Mouse (Mus musculus) liver, adult 2 months (tissue): Measurements from ENCODE around the gene Grifin. TPM values are rescaled to one million over a fixed set of nuclear protein-coding genes. Genes with fewer than 3 reads are reported as not detected.

Experiments used
- DNase-seq: peaks from one replicate; pipeline ENCODE4 v3.0.0-alpha.2; 2011; ENCODE audit warnings: low read depth, low spot score; ENCODE audit errors: extremely low read depth
- H3K27ac ChIP-seq: fragments of 200-500 bp; replicated peaks from 2 replicates; pipeline ENCODE4 v1.5.1; 2012; ENCODE audit warnings: low read depth, mild to moderate bottlenecking, control low read depth, inconsistent platforms, low read length; ENCODE audit not compliant: insufficient read depth
- H3K27me3 ChIP-seq: fragments of 200-500 bp; 2 replicates; pipeline ENCODE4 v1.6.1; 2012; ENCODE audit warnings: mild to moderate bottlenecking, moderate library complexity, low read length, inconsistent platforms; ENCODE audit not compliant: control insufficient read depth, insufficient read depth
- H3K36me3 ChIP-seq: fragments of 200-500 bp; 2 replicates; pipeline ENCODE4 v1.6.1; 2012; ENCODE audit warnings: low read length, inconsistent platforms; ENCODE audit not compliant: control insufficient read depth, insufficient read depth
- H3K4me1 ChIP-seq: fragments of 200-500 bp; 2 replicates; pipeline ENCODE4 v1.6.1; 2011; ENCODE audit warnings: low read length; ENCODE audit not compliant: control insufficient read depth, insufficient read depth
- H3K4me3 ChIP-seq: fragments of 200-500 bp; 2 replicates; pipeline ENCODE4 v1.5.1; 2011; ENCODE audit warnings: low read depth, mild to moderate bottlenecking, control low read depth, low read length, moderate library complexity; ENCODE audit not compliant: insufficient read depth
- H3K79me2 ChIP-seq: fragments of 200-500 bp; 2 replicates; pipeline ENCODE4 v1.6.1; 2012; ENCODE audit warnings: inconsistent platforms, mild to moderate bottlenecking, low read length, moderate library complexity; ENCODE audit not compliant: control insufficient read depth, insufficient read depth
- H3K9ac ChIP-seq: fragments of 200-500 bp; 2 replicates; pipeline ENCODE4 v1.6.1; 2012; ENCODE audit warnings: low read depth, mild to moderate bottlenecking, control low read depth, inconsistent platforms, low read length
- CTCF ChIP-seq: fragments of 200-500 bp; IDR thresholded peaks from 2 replicates; pipeline ENCODE4 v1.5.1; 2011; ENCODE audit warnings: low read depth, low read length, control low read depth
- POLR2A ChIP-seq: fragments of 200-500 bp; IDR thresholded peaks from 2 replicates; pipeline ENCODE4 v1.6.1; 2011; ENCODE audit warnings: low read length, control low read depth; ENCODE audit not compliant: insufficient read depth; ENCODE audit errors: extremely low read depth
- WGBS: fragments of 180-500 bp; shearing (Covaris S2); methylation state at CpG from one replicate; pipeline ENCODE4 v1.1.7; 2018; 5-methylcytosine and 5-hydroxymethylcytosine counted together
- polyA plus RNA-seq: library from polyadenylated mRNA; depleted of rRNA; stranded (reverse); fragments of >200 nt; gene quantifications from 2 replicates; pipeline ENCODE4 v1.2.3, GENCODE M21; 2012; rRNA removed
- total RNA-seq: library from RNA; depleted of rRNA; stranded (reverse); fragments of >200 nt; gene quantifications from 2 replicates; pipeline ENCODE4 v1.2.3, GENCODE M21; 2014; rRNA removed

Gene Grifin
- total and polyA plus RNA-seq, 2 experiments: not detected

DNA sequence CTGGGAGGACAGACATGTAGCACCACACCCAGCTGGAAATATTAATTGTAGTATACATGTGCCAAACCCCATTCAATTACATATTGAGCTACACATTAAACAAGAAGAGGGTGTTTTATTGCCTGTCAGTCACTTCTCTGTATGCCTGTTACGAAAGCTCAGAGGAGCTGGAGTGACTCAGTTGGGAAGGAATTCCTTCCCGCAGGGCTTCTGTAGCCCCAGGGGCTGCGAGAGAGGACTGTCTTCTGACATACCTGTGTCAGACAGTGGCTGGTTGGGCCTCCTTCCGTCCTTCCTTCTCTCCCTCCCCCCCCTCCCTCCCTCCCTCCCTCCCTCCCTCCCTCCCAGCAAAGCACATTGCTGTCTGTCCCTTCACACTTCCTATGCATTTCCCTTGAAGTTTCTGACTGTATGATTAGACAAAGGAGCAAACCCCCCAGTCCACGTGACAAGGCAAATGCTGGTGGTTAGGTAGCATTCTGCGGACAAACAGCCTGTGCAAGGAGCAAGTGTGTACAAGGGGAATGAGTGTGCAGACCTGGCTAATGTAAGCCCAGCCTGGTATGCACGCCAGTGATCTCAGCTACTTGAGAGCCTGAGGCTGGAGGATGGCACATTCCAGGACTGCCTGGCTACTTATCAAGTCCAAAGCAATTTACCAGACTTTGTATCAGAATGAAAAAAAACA is 49.9 kb downstream of the Grifin start:
- TF ChIP-seq POLR2A (no peak), CTCF (no peak)
- 77% methylated on average over 7 of the region's 7 CpGs for WGBS
- Histone ChIP-seq H3K4me3 (no peak overlapping the region), H3K27ac (no peak overlapping the region), H3K36me3 (no peaks in the 10 kb centered on the region), H3K79me2 (no peaks in the 10 kb centered on the region), H3K9ac (no peak overlapping the region), H3K27me3 (no peaks in the 10 kb centered on the region), H3K4me1 (no peaks in the 10 kb centered on the region)
- DNase-seq: no peak

GRCm38 (mm10) chr5:140513921-140514320 is 51.0 kb downstream of the Grifin start:
- no peaks in the 10 kb centered on the region for H3K4me1 ChIP-seq
- H3K79me2 ChIP-seq: no peaks in the 10 kb centered on the region
- TF ChIP-seq CTCF: no peak
- no peak for TF ChIP-seq POLR2A
- H3K4me3 ChIP-seq: no peak overlapping the region
- 79% methylated on average over 8 of the region's 8 CpGs for WGBS
- DNase-seq: no peak
- no peaks in the 10 kb centered on the region for H3K27me3 ChIP-seq
- no peak overlapping the region for H3K9ac ChIP-seq
- H3K27ac ChIP-seq: no peak overlapping the region
- no peaks in the 10 kb centered on the region for H3K36me3 ChIP-seq

Other genes starting within 250 kb of the Grifin start
- 6.4 and 6.7 TPM in 2 replicates for gene Mad1l1, start 243.5 kb downstream of the Grifin start, total RNA-seq
- gene Mad1l1, start 243.5 kb downstream of the Grifin start, polyA plus RNA-seq: 13.0 and 14.4 TPM in 2 replicates
- 20.7 and 25.3 TPM in 2 replicates for gene Nudt1, start 243.4 kb downstream of the Grifin start, total RNA-seq
- 15.8 and 20.2 TPM in 2 replicates for gene Nudt1, start 243.4 kb downstream of the Grifin start, polyA plus RNA-seq
- gene Mrm2, start 233.2 kb downstream of the Grifin start, total RNA-seq: 6.8 and 8.0 TPM in 2 replicates
- gene Mrm2, start 233.2 kb downstream of the Grifin start, polyA plus RNA-seq: 8.4 and 8.9 TPM in 2 replicates
- gene Snx8, start 175.8 kb downstream of the Grifin start, total RNA-seq: 12.5 and 14.0 TPM in 2 replicates
- gene Snx8, start 175.8 kb downstream of the Grifin start, polyA plus RNA-seq: 10.2 and 11.2 TPM in 2 replicates
- gene Eif3b, start 145.7 kb downstream of the Grifin start, total RNA-seq: 37.9 and 51.5 TPM in 2 replicates
- gene Eif3b, start 145.7 kb downstream of the Grifin start, polyA plus RNA-seq: 58.3 and 64.8 TPM in 2 replicates
- gene Gm4869, start 119.4 kb downstream of the Grifin start, total RNA-seq: not detected in 2 replicates
- gene Gm4869, start 119.4 kb downstream of the Grifin start, polyA plus RNA-seq: not detected in 2 replicates
- 0.27 and 0.28 TPM in 2 replicates for gene Chst12, start 59.5 kb downstream of the Grifin start, total RNA-seq
- 1.1 and 1.4 TPM in 2 replicates for gene Chst12, start 59.5 kb downstream of the Grifin start, polyA plus RNA-seq
- gene Lfng, start 42.2 kb upstream of the Grifin start, total RNA-seq: 4.2 and 5.5 TPM in 2 replicates
- gene Lfng, start 42.2 kb upstream of the Grifin start, polyA plus RNA-seq: 9.2 and 9.5 TPM in 2 replicates
- gene Ttyh3, start 84.0 kb upstream of the Grifin start, total RNA-seq: 1.9 and 2.7 TPM in 2 replicates
- 7.1 and 8.6 TPM in 2 replicates for gene Ttyh3, start 84.0 kb upstream of the Grifin start, polyA plus RNA-seq
- gene Iqce, start 137.3 kb upstream of the Grifin start, total RNA-seq: 2.3 and 2.4 TPM in 2 replicates
- gene Iqce, start 137.3 kb upstream of the Grifin start, polyA plus RNA-seq: 3.8 and 5.5 TPM in 2 replicates
- 5.5 and 6.1 TPM in 2 replicates for gene Brat1, start 139.9 kb upstream of the Grifin start, total RNA-seq
- 13.3 and 14.4 TPM in 2 replicates for gene Brat1, start 139.9 kb upstream of the Grifin start, polyA plus RNA-seq
- 0.46 and 0.54 TPM in 2 replicates for gene Amz1, start 159.1 kb upstream of the Grifin start, total RNA-seq
- 0.15 and 0.93 TPM in 2 replicates for gene Amz1, start 159.1 kb upstream of the Grifin start, polyA plus RNA-seq